Mouse (Mus musculus): ENCODE results near the gene Ccdc33. TPM values are rescaled to one million over a fixed set of nuclear protein-coding genes. Genes with fewer than 3 reads are reported as not detected.

Ccdc33 gene
- total and polyA plus RNA-seq, 3 experiments = 0.21 to 1.0 TPM; not detected in 1

- peak overlapping the region in 1 of 3 experiments; percentile 26 for H3K4me3 ChIP-seq (replicated peaks in 1 of 3; ENCODE audit: low read depth in 2 of 3, low read length in 2 of 3, poor library complexity in 1 of 3)
- dilution Hi-C loops (cut with MboI; ENCODE audit: extremely low pct_ligation_motif_present, extremely low pct_unique_long_range_greater_than_20kb, low sequenced_read_pairs) = no loop called here
- DNase-seq (ENCODE audit: extremely low read depth) = peak; percentile 84
- peak; percentile 72 for TF ChIP-seq SIN3A (IDR thresholded peaks at IDR 0.05; ENCODE audit: low read length)
- peak; percentile 69; the same call in 1 of the 2 replicates for TF ChIP-seq MEF2A (IDR thresholded peaks at IDR 0.05; ENCODE audit: borderline replicate concordance, low read depth, low read length)
- no peak for TF ChIP-seq HCFC1 (IDR thresholded peaks at IDR 0.05; ENCODE audit: low read depth, low read length)
- peak; percentile 95 for TF ChIP-seq IRF4 (IDR thresholded peaks at IDR 0.05; ENCODE audit: low read depth, low read length)
- peak; percentile 42 for TF ChIP-seq POLR2A (IDR thresholded peaks at IDR 0.05; ENCODE audit: low read depth, low read length)
- peak; percentile 61 for TF ChIP-seq ETS1 (conservative IDR thresholded peaks at IDR 0.05; ENCODE audit: low read depth, low read length)
- 0 out of 2 replicates have a peak, but pooled peaks have one; percentile 2 for TF ChIP-seq MAFK (IDR thresholded peaks at IDR 0.05; ENCODE audit: insufficient replicate concordance, low read length)
- TF ChIP-seq CHD1 (IDR thresholded peaks at IDR 0.05; ENCODE audit: low read depth, low read length) = no peak
- no peak for TF ChIP-seq KAT2A (IDR thresholded peaks at IDR 0.05; ENCODE audit: insufficient replicate concordance, low read length)
- peak; percentile 3 for TF ChIP-seq BHLHE40 (IDR thresholded peaks at IDR 0.05; ENCODE audit: low read depth, low read length)
- TF ChIP-seq USF2 (conservative IDR thresholded peaks at IDR 0.05; ENCODE audit: low read depth, low read length) = no peak
- no peak for TF ChIP-seq PAX5 (IDR thresholded peaks at IDR 0.05; ENCODE audit: low read length)
- TF ChIP-seq ZMIZ1 (IDR thresholded peaks at IDR 0.05; ENCODE audit: low read depth, low read length) = 0 out of 2 replicates have a peak, but pooled peaks have one; percentile 22
- TF ChIP-seq RCOR1 (conservative IDR thresholded peaks at IDR 0.05; ENCODE audit: low read depth, low read length) = 0 out of 2 replicates have a peak, but pooled peaks have one; percentile 13
- TF ChIP-seq ZNF384 (IDR thresholded peaks at IDR 0.05; ENCODE audit: low read depth, low read length) = peak; percentile 38; the same call in 1 of the 2 replicates
- no peak for TF ChIP-seq TBP (conservative IDR thresholded peaks at IDR 0.05; ENCODE audit: low read depth, low read length)
- peak; percentile 73; the same call in 1 of the 2 replicates for TF ChIP-seq MAZ (IDR thresholded peaks at IDR 0.05; ENCODE audit: low read depth, low read length)
- TF ChIP-seq NRF1 (IDR thresholded peaks at IDR 0.05; ENCODE audit: low read depth, low read length) = no peak
- no peak for TF ChIP-seq E2F4 (IDR thresholded peaks at IDR 0.05; ENCODE audit: insufficient replicate concordance, low read depth, low read length)
- TF ChIP-seq ZKSCAN1 (IDR thresholded peaks at IDR 0.05; ENCODE audit: borderline replicate concordance, low read depth, low read length) = no peak
- TF ChIP-seq NELFE (IDR thresholded peaks at IDR 0.05; ENCODE audit: low read depth, low read length) = no peak; the same call in 1 of the 2 replicates
- peak; percentile 40; the same call in 1 of the 2 replicates for TF ChIP-seq MAX (IDR thresholded peaks at IDR 0.05; ENCODE audit: low read length)
- peak; percentile 55 for TF ChIP-seq JUN (IDR thresholded peaks at IDR 0.05; ENCODE audit: insufficient read depth, low read depth, low read length)
- TF ChIP-seq GABPA (IDR thresholded peaks at IDR 0.05; ENCODE audit: insufficient replicate concordance, low read depth, low read length) = no peak
- TF ChIP-seq CTCF (conservative IDR thresholded peaks at IDR 0.05 in 1 of 2, IDR thresholded peaks at IDR 0.05 in 1 of 2; ENCODE audit: low read depth in 2 of 2, low read length in 2 of 2) = no peak
- TF ChIP-seq ELF1 (IDR thresholded peaks at IDR 0.05; ENCODE audit: low read depth, low read length) = no peak
- no peak for TF ChIP-seq USF1 (IDR thresholded peaks at IDR 0.05; ENCODE audit: low read depth, low read length)
- TF ChIP-seq MXI1 (IDR thresholded peaks at IDR 0.05; ENCODE audit: low read depth, low read length) = no peak
- TF ChIP-seq CHD2 (IDR thresholded peaks at IDR 0.05; ENCODE audit: low read length) = 0 out of 2 replicates have a peak, but pooled peaks have one; percentile 37
- no peak for TF ChIP-seq POLR2AphosphoS2 (IDR thresholded peaks at IDR 0.05; ENCODE audit: low read depth, low read length)
- TF ChIP-seq EP300 (IDR thresholded peaks at IDR 0.05; ENCODE audit: low read length) = peak; percentile 67
- 0 out of 2 replicates have a peak, but pooled peaks have one; percentile 13 for TF ChIP-seq MYC (IDR thresholded peaks at IDR 0.05; ENCODE audit: low read depth, low read length)
- no peak for TF ChIP-seq ZC3H11A (IDR thresholded peaks at IDR 0.05; ENCODE audit: low read depth, low read length)
- peak; percentile 79 for TF ChIP-seq JUND (conservative IDR thresholded peaks at IDR 0.05; ENCODE audit: low read depth, low read length)
- TF ChIP-seq UBTF (IDR thresholded peaks at IDR 0.05; ENCODE audit: low read depth, low read length) = no peak
- TF ChIP-seq SMC3 (IDR thresholded peaks at IDR 0.05; ENCODE audit: low read depth, low read length) = peak; percentile 1; the same call in 1 of the 2 replicates
- TF ChIP-seq RAD21 (IDR thresholded peaks at IDR 0.05; ENCODE audit: low read depth, low read length) = no peak
These were observed 125.6 kb downstream of the Ccdc33 start for GRCm38 (mm10) chr9:57992781-57993591.

More at GRCm38 (mm10) chr9:57992781-57993591, 125.6 kb downstream of the Ccdc33 start:
- Histone ChIP-seq H3K4me1 (ENCODE audit: control insufficient read depth in 1 of 2, insufficient read depth in 2 of 2) (peaks cover 47 to 83% of the 10 kb centered on the region in 2 experiments), H3K9me3 (replicated peaks; ENCODE audit: low read length) (no peaks in the 10 kb centered on the region), H3K36me3 (replicated peaks in 1 of 2; ENCODE audit: control insufficient read depth in 1 of 2, insufficient read depth in 1 of 2, low read length in 1 of 2) (no peaks in the 10 kb centered on the region), H3K79me2 (replicated peaks; ENCODE audit: control insufficient read depth, extremely low read depth, insufficient read depth, poor library complexity, severe bottlenecking) (0 out of 2 replicates have a peak, but pooled peaks cover 3% of the 10 kb centered on the region), H3K4me2 (ENCODE audit: insufficient read depth, low read depth, poor library complexity, severe bottlenecking) (peak overlapping the region; percentile 82), H3K9ac (ENCODE audit: insufficient read depth, low read depth) (peak overlapping the region; percentile 39; the same call in 1 of the 2 replicates), H3K27me3 (replicated peaks) (no peaks in the 10 kb centered on the region), H3K27ac (ENCODE audit: insufficient read depth, low read depth) (peak overlapping the region; percentile 95)
- in situ Hi-C loops (cut with MboI; ENCODE audit: low pct_ligation_motif_present, low pct_unique_long_range_greater_than_20kb, low sequenced_read_pairs) = loop anchor here (5.0 to 10.0 kb wide), 2 partner anchors 56 to 338 kb away; partner anchors contain the start of gene Csk

Data from CH12.LX (cell line).